Mouse (Mus musculus) kidney, embryonic 14.5 days (tissue): Measurements from ENCODE around the gene Raf1. TPM values are rescaled to one million over a fixed set of nuclear protein-coding genes. Genes with fewer than 3 reads are reported as not detected.

Source experiments
- ATAC-seq: fragments of 200-750 bp; cut with Nextera tagmentation; 2 replicates; pipeline ENCODE4 v1.8.0; 2017; ENCODE audit warnings: moderate number of reproducible peaks, mild to moderate bottlenecking, moderate TSS enrichment, moderate library complexity; ENCODE audit not compliant: low FRiP score, low TSS enrichment
- H3K27ac ChIP-seq: fragments of 300-500 bp; sonication (generic); 2 replicates; pipeline ENCODE4 v1.5.1; 2014; ENCODE audit warnings: low read depth, mild to moderate bottlenecking, low read length, moderate library complexity, mixed read lengths
- H3K27me3 ChIP-seq: fragments of 300-500 bp; sonication (generic); 2 replicates; pipeline ENCODE4 v1.6.1; 2014; ENCODE audit warnings: mild to moderate bottlenecking, low read length; ENCODE audit not compliant: control insufficient read depth, insufficient read depth
- H3K36me3 ChIP-seq: fragments of 300-500 bp; sonication (generic); 2 replicates; pipeline ENCODE4 v1.6.1; 2014; ENCODE audit warnings: low read length, mixed read lengths; ENCODE audit not compliant: control insufficient read depth, insufficient read depth
- H3K4me1 ChIP-seq: fragments of 300-500 bp; sonication (generic); 2 replicates; pipeline ENCODE4 v1.6.1; 2014; ENCODE audit warnings: low read length, mixed read lengths; ENCODE audit not compliant: control insufficient read depth, insufficient read depth
- H3K4me2 ChIP-seq: fragments of 300-500 bp; sonication (generic); replicated peaks from 2 replicates; pipeline ENCODE4 v1.6.1; 2014; ENCODE audit warnings: low read depth, mild to moderate bottlenecking, low read length
- H3K4me3 ChIP-seq: fragments of 300-500 bp; sonication (generic); 2 replicates; pipeline ENCODE4 v1.5.1; 2014; ENCODE audit warnings: mild to moderate bottlenecking, low read length
- H3K9ac ChIP-seq: fragments of 300-500 bp; sonication (generic); 2 replicates; pipeline ENCODE4 v1.6.1; 2014; ENCODE audit warnings: low read depth, mild to moderate bottlenecking, low read length, moderate library complexity
- H3K9me3 ChIP-seq: fragments of 300-500 bp; sonication (generic); 2 replicates; pipeline ENCODE4 v1.6.1; 2016; ENCODE audit warnings: low read length; ENCODE audit not compliant: control insufficient read depth
- WGBS: fragments of 180-500 bp; shearing (Covaris S2); extraction: QIAGEN DNeasy Blood & Tissue Kit; methylation state at CpG from one replicate; pipeline ENCODE4 v1.1.7; 2014; 5-methylcytosine and 5-hydroxymethylcytosine counted together
- polyA plus RNA-seq: library from polyadenylated mRNA; unstranded; fragments of >200 nt; fragmentation: Nextera tagmentation; extraction: Ambion mirVana; gene quantifications from 2 replicates; pipeline ENCODE4 v1.2.1, GENCODE M21; 2014

Gene Raf1
- polyA plus RNA-seq, 1 experiment from 2014 or later, result 125 TPM

- Histone ChIP-seq H3K4me1 (no peaks in the 10 kb centered on the region), H3K9me3 (no peaks in the 10 kb centered on the region), H3K9ac (no peak overlapping the region), H3K4me3 (no peak overlapping the region), H3K4me2 (no peak overlapping the region), H3K36me3 (peaks cover 47% of the 10 kb centered on the region), H3K27me3 (no peaks in the 10 kb centered on the region), H3K27ac (no peak overlapping the region)
- no peak for ATAC-seq
- 77% methylated on average over 5 of the region's 5 CpGs for WGBS
Observed at GRCm38 (mm10) chr6:115577407-115577806, 99.0 kb downstream of the Raf1 start.

DNA sequence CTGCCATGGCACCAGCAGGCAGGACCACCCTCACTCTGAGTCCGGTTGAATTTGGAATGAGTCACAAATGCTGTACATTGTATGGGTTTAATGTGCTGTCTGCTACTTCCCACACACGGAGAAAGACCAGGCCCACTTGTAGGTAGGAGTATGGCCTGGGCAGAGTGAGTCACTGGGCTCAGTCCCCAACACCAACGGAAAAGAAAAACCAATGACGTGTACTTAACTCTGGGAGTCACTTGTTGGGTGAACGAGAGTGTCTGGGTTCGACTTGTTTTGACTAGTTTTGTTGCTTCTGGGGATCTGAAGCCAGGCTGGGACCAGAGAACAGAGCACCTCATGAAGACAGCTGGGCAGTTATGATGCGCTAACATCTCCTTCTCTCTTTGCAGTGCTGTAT, 102.3 kb downstream of the Raf1 start:
- Histone ChIP-seq H3K27me3 (no peaks in the 10 kb centered on the region), H3K4me2 (no peak overlapping the region), H3K36me3 (peaks cover 58% of the 10 kb centered on the region), H3K4me3 (no peak overlapping the region), H3K4me1 (no peaks in the 10 kb centered on the region), H3K9me3 (peaks cover 1% of the 10 kb centered on the region; the same call in 1 of the 2 replicates), H3K27ac (no peak overlapping the region), H3K9ac (no peak overlapping the region)
- 95% methylated on average over 7 of the region's 7 CpGs for WGBS
- no peak for ATAC-seq

Other genes starting within 250 kb of the Raf1 start
- gene Tsen2, start 132.0 kb downstream of the Raf1 start, polyA plus RNA-seq, result 26.1 and 33.4 TPM in 2 replicates
- 5.2 and 5.8 TPM in 2 replicates for gene Mkrn2os, start 84.1 kb downstream of the Raf1 start, polyA plus RNA-seq
- 18.7 and 33.4 TPM in 2 replicates for gene Mkrn2, start 74.7 kb downstream of the Raf1 start, polyA plus RNA-seq
- gene Tmem40, start 85.8 kb upstream of the Raf1 start, polyA plus RNA-seq, result 1.4 and 1.8 TPM in 2 replicates
- 24.0 and 36.1 TPM in 2 replicates for gene Cand2, start 97.9 kb upstream of the Raf1 start, polyA plus RNA-seq
- 2,535 and 3,306 TPM in 2 replicates for gene Rpl32, start 132.1 kb upstream of the Raf1 start, polyA plus RNA-seq
- gene Efcab12, start 161.8 kb upstream of the Raf1 start, polyA plus RNA-seq, result 1.3 and 2.1 TPM in 2 replicates
- gene Mbd4, start 176.7 kb upstream of the Raf1 start, polyA plus RNA-seq, result 14.3 and 20.9 TPM in 2 replicates
- gene Ift122, start 176.8 kb upstream of the Raf1 start, polyA plus RNA-seq, result 19.0 and 33.3 TPM in 2 replicates